Mouse (Mus musculus) left cerebral cortex, postnatal 36 days (tissue): ENCODE results near the gene Rsph3b. TPM values are rescaled to one million over a fixed set of nuclear protein-coding genes. Genes with fewer than 3 reads are reported as not detected.
"Not testable (repeated sequence)": the region's sequence is repeated elsewhere in the genome, so short reads cannot be mapped to it uniquely, and the experiment has no call there.

Experiments used
- DNase-seq, 2 experiments: peaks; one replicate each; pipeline ENCODE4 v3.0.0; 2021 to 2022; ENCODE audit warnings: low spot score in 2 of 2, mixed read lengths in 1 of 2
- intact Hi-C: fragments of 180-260 bp; cut with DNase I; formaldehyde crosslinking; loops from one replicate; pipeline ENCODE4 v1.15.1; 2025
- total RNA-seq, 2 experiments: library from RNA; stranded (reverse); gene quantifications; 2 replicates each; pipeline ENCODE4 v1.2.3; 2021

Rsph3b gene
- total RNA-seq = 10 to 100 TPM; 30.1 to 30.4 TPM

DNA sequence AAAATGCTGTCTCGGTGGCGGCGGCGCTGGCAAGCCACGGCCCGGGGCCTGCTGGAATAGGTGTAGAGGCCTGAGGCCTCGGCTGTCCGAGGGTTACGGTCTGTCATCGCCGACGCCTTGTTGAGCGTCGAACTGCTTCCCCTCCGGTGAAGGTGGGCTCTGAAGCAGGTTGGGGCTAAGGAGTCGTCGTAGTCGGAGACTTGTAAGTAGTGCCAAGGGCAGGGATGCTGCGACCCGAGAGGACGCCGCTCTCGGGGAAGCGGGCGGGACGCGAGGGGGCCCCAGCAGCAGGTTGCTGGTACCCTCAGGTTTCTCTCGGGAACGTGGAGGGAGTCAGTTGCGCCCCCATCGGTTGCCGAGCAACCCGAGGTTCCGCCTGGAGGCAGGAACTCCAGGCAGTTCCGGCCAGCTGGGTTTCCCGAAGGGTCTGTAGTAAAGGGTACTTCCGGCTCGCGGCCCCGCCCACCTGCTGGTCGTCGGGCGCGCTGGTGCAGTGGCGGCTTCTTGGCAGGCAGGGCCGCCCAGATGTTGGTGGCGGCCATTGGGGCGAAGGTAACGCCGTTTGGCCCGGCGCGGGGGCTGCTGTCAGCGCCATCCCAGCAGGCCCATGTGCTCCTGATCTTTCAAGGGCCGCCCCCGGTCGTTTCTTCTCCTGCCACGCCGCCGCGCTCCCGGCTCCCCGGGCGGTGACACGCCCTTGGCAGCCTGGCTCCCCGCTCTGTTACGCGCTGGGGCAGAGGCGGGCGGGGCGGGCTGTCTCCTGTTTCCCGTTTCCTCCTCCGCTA lies at the start of gene Rsph3b:
Gene Rsph3b, minus strand, starts transcription at position 699 of the 785 bp plus-strand sequence.
- intact Hi-C loops = not testable (repeated sequence)
- peak; percentile 85 to 86 for DNase-seq

GRCm38 (mm10) chr17:6997778-6998490 lies 49.5 kb upstream of the Rsph3b start:
- DNase-seq, intact Hi-C loops: not testable (repeated sequence)

DNA sequence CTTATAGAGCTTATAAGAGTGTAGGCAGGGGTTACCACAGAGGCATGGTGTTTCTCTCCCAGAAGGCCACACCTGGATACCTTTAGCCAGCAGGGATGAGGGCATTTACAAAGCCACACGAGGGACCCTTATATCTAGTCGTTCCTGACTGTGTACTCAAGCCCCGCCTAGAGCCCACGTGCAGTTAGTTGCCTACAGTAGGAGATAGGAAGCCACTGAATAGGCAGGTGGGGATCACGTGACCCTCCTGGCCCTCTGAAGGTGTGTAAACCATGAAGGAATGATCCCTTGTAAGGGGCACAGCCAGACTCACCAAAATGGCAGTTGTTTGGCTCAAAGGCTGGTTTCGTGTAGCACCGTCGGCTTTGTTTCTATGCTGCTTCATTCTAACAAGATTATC lies 48.3 kb upstream of the Rsph3b start:
- intact Hi-C loops, DNase-seq: not testable (repeated sequence)

DNA sequence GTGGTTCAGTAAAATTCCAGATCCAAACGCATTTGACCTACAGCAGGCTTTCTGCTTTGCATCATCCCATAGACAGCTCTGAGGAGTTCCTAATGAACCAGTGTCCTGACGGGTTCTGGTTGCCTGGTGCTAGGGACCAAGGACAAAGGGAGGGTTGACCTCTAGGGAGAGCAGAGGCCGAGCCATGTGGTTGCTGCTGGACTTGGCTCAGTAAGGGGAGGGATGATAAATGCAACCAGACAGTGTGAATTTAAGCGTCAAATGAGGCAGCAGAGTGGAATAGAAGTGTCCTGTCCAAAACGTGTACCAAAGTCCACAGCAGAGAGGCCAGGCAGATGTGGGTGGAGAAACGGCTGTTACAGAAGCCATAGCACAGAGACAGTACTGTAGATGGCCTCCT lies 47.0 kb upstream of the Rsph3b start:
- intact Hi-C loops = not testable (repeated sequence)

DNA sequence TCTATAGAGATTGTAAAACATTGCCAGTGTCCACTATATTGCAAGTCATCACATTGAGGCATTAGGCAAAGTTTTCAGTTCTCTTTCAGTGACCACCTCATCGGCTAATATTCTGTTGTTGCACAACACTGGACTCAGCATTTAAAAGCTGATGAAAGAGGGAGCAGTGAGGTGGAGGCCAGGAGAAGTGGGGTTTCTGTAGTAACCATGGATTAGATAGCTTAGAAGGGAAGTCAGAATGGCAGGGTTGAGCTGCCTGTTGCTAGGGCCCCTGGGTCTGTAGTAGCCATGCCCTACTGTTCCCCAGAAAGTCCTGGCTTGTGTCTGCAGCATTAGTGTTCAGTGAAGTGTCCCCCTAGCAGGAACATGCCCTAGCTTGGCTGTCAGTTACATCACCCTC lies 37.6 kb upstream of the Rsph3b start:
- DNase-seq, intact Hi-C loops: not testable (repeated sequence)

More for the DNA sequence above, 47.0 kb upstream of the Rsph3b start:
- DNase-seq = not testable (repeated sequence)

GRCm38 (mm10) chr17:6980144-6980543 lies 31.7 kb upstream of the Rsph3b start:
- intact Hi-C loops, DNase-seq: not testable (repeated sequence)

- DNase-seq, intact Hi-C loops: not testable (repeated sequence)
These were observed 30.9 kb upstream of the Rsph3b start for GRCm38 (mm10) chr17:6979380-6979779.

DNA sequence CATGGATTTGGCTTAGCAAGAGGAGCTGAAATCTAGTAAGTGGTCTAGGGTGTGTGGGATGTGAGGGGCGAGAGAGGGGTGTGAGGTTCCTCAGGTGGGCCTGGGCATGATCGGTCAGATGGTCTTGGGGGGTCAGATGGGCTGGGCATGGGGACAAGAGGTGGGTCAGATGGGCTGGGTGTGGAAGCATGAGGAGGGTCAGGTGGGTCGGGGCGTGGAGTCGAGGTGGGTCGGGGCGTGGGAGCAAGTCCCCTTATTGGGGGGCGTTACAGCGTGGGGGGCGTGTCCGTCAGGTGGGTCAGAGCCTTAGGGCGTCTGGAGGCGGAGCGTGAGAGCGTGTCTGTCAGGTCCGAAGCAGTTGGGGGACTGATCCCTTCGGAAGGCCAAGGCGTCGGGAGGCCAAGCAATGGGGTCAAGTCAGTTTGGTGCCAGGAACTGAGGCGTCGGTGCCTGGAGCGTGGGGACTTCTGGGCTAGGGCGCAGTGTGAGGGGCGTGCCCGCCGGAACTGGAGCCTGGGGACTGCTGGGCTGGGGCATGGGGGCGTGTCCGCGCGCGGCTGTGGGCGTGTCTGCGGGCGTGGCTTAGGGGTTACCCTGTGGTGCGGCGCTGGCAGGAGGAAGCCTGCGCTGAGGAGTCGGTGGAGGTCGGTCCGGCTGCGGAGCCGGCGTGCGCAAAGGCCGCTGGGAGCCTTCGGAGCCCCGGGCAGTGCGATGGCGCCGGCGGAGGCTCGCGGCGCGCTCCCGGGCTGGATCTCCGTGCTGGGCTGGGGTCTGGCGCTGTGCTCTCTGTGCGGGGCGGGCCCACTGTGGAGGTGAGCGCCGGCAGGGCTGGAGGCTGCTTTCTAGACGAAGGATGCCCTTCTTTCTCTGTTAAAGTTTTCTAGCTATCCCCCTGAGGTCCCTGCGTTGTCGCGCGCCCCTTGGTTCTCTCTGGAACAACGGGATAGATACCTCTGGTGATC lies 30.1 kb upstream of the Rsph3b start, which contains the start of gene Gm49721:
Gene Gm49721, plus strand, starts transcription at position 618 of the 962 bp plus-strand sequence.
- peak; percentile 53 to 67 for DNase-seq
- intact Hi-C loops = not testable (repeated sequence)

DNA sequence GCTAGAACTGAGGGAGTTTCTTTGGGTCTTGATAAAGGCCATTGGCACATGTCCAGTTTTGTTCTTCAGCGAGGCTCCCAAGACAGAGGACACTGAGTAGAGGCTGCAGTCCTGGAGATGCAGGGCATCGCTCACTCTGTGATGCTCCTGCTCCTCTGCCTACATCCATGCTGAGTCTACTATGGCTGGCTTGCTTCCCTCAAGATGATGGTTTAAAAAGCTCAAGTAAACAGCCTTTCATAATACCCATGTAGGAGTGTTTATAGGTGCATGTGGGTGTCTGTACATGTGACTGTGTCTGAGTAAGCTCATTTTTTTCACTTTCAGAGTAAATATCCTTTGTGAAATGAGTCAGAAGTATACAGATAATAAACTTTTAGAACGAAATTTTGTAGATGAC lies 26.5 kb upstream of the Rsph3b start:
- intact Hi-C loops, DNase-seq: not testable (repeated sequence)

- intact Hi-C loops = not testable (repeated sequence)
These were observed 24.4 kb upstream of the Rsph3b start for GRCm38 (mm10) chr17:6972836-6973396.

DNA sequence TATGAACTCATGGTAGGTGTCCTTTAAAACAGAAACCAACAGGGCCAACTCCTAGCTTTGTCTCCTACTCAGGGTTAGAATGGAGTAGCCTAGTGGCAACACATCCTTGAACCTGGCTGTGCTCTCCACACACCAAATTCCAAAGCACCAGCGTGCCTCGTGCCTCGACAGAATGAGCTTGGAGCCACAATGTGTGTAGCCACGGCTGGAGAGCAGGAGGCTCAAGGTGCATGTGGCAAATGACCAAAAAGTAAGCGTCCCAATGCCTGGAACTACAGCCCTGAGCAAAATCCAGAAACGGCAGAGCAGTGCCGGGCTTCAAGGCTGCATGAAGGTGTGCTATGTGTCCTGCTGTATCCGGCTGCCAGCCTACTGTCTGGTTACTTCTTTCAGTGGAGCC lies 22.8 kb upstream of the Rsph3b start:
- DNase-seq, intact Hi-C loops: not testable (repeated sequence)

More at GRCm38 (mm10) chr17:6972836-6973396, 24.4 kb upstream of the Rsph3b start:
- not testable (repeated sequence) for DNase-seq

DNA sequence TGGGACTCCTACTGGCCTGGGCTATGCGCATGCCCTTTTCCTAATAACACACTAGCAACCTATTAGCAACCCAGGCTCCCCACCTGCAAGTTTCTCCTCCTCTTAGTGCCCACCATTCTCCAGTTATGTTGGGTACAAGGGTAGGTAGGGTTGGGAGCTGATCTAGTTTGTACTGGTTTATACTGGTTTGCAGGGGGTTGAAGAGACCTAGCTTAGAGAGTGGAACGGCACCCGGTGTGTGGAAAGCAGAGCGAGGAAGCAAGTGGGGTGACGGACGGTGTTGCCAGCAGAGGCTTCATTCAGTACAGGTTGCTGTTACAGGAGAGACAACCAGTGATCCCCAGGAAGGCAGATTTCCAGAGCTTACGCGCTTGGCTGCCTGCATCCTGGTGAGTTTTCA lies 21.9 kb upstream of the Rsph3b start, which contains the start of gene Rnaset2b:
Gene Rnaset2b, plus strand, starts transcription at position 301 of the 400 bp plus-strand sequence.
- intact Hi-C loops, DNase-seq: not testable (repeated sequence)

GRCm38 (mm10) chr17:6967673-6968072 lies 19.2 kb upstream of the Rsph3b start:
- DNase-seq, intact Hi-C loops: not testable (repeated sequence)

DNA sequence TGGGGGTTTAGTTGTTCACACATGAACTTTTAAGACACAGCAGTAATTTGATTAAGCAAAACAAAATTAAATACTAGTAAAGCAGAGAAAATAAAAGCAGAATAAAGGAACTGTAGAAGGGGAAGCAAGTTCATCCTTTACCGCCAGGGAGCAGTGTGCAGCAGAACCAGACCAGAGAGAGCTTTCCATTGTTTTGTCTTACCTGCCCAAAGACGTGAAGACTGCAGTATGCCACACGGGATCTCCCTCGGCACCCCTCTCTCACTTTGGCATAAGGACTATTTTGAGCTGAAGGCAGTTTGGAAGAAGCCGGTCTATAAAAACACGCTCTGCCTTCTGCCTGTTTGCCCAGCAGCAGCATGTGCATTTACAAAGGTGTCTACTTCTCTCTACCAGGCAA lies 16.9 kb upstream of the Rsph3b start:
- DNase-seq, intact Hi-C loops: not testable (repeated sequence)

DNA sequence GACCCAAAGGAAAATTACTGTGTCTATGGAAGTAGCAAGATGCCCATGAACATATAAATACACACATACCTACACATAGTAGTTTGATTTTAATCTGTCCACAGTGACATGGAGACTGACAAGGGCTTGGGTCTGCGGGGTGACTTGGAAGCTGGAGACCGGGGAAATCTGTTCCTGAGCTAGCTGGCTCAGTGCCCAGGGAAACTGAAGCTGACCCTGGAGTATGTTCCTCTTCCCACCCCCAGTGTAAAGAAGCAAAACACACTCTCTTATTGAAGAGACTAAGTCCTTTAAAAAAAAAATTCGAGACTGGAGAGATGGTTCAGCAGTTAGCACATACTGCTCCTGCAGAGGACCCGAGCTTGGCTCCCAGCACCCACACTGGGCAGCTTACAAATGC lies 14.5 kb upstream of the Rsph3b start:
- DNase-seq, intact Hi-C loops: not testable (repeated sequence)

GRCm38 (mm10) chr17:6962339-6962738 lies 13.9 kb upstream of the Rsph3b start:
- intact Hi-C loops, DNase-seq: not testable (repeated sequence)

DNA sequence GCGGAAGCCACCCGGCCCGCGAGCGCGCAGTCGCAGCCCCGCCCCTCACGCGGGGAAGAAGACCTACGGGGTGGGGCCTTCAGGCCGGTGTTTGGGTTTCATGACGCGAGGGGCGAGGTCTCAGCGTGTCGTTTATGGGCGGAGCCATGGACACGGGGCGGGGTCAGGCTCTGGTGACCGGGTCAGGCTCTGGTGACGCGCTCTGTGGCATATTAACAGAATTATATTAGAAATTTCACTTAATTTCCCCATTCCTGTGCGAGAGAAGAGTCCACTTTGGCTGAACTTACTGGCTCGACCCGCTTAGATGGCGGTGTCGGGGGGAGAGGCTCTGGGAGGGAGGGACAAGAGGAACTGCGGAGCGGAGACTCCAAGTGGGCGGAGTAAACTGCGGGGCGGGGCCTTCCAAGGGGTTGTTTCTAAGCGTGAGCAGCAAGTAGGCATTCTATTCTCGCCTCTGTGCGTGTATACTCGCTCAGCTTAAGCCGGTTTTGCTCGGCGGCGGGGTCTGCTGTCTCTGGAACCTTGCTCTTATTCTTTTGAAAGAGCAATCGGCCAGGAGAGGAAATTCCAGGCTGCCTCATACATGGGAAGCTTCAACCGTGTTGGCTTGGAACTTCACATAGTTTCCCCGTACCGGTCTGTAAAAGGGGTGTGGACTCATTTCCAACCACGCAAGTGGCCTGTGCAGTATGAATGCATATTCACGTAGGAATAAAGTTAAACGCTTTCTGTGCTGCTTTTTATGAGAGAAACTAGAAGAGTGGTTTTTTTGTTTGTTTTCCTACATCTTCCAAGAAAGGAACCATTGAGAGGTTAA lies 12.9 kb upstream of the Rsph3b start:
- intact Hi-C loops = not testable (repeated sequence)
- peak; percentile 47 to 48 for DNase-seq

DNA sequence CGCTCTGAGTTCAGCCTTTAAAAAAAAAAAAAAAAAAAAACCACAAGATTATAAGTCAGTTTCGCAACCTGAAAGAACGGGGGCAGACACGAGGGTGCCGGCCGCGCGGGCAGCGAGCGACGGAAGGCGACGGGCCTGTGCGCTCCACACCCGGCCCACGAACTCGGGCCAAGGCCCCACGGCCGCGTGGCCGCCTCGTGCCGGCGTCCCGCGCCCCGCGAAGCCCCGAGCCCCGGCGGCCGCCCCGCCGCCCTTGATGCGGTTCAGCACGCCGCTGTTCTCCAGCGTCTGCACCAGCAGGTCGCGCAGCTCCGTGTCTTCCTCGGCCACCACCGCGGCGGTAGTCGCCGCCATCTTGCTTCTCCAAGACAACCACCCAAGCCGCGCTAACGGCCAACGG lies 12.3 kb upstream of the Rsph3b start, which contains the start of gene Tagap1:
Gene Tagap1, minus strand, starts transcription at position 381 of the 400 bp plus-strand sequence.
- intact Hi-C loops = not testable (repeated sequence)
- DNase-seq = peak; percentile 67 to 71
